Mouse (Mus musculus): Measurements from ENCODE around the gene Slc17a5. TPM values are rescaled to one million over a fixed set of nuclear protein-coding genes. Genes with fewer than 3 reads are reported as not detected.

Gene Slc17a5
- polyA plus RNA-seq, 1 experiment from 2014 or later: 9.7 TPM

DNA sequence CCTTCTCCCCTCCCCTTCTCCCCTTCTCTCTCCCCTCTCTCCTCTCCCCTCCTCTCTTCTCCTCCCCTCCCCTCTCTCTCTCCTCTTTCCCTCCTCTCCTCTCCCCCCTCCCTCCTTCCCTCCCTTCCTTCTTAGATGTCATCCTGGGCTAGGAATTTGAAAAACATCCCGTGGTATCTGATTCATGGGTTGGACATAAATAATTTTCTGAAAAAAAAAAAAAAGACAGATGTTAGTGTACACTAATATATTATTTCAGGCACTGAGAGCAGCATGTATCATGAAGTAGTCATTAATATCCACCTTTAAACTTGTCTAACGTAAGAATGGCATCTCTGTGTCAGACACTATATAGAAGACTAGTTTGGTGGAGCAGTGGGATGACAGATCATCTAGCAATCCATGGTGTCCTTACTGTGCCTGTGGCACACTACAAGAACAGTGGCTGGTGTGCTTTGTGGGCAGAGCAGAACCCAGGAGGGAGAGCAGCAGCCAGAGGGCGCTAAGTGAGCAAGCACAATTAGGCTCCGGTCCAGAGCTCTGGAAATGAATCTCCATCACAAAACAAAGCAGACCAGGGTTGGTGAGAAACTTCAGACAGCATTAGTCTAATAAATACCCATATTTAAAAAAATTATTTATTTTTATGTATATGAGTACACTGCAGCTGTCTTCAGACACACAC lies 13.3 kb upstream of the Slc17a5 start:
- 56% methylated on average over 4 of the region's 4 CpGs for WGBS
- no peak for ATAC-seq (replicated peaks; ENCODE audit: extremely low read depth, insufficient read depth, low FRiP score)

DNA sequence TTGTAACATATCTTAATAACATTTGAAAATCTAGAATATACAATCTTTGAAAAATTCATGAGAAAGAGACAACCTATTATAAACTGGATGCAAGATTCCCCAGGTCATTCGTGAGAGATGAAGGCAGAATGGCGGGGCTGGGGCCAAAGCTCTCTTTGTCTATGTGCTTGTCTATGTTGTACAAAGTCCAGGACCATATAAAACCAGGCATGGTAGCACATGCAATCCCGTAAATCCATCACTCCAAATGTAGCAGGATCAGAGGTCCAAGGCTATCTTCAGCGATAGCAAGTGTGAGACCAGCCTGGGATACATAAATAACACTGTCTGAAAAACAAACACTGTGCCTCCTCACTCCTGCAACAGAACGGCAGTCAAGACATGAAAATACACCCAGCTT lies 12.1 kb upstream of the Slc17a5 start:
- no peak for ATAC-seq (replicated peaks; ENCODE audit: extremely low read depth, insufficient read depth, low FRiP score)
- WGBS: 78% methylated on average over 5 of the region's 5 CpGs
- Histone ChIP-seq H3K27ac (ENCODE audit: low read length) (no peak overlapping the region), H3K36me3 (ENCODE audit: control insufficient read depth, insufficient read depth) (no peaks in the 10 kb centered on the region), H3K9ac (ENCODE audit: low read length) (no peak overlapping the region), H3K4me3 (ENCODE audit: low read length) (no peak overlapping the region), H3K4me1 (ENCODE audit: control insufficient read depth, insufficient read depth, low read length) (no peaks in the 10 kb centered on the region), H3K4me2 (ENCODE audit: low read depth, low read length) (no peak overlapping the region), H3K9me3 (replicated peaks; ENCODE audit: control insufficient read depth, low read length) (no peaks in the 10 kb centered on the region), H3K27me3 (ENCODE audit: control insufficient read depth, insufficient read depth, low read length) (no peaks in the 10 kb centered on the region)

More for the DNA sequence above, 13.3 kb upstream of the Slc17a5 start:
- Histone ChIP-seq H3K9me3 (replicated peaks; ENCODE audit: control insufficient read depth, low read length) (no peaks in the 10 kb centered on the region), H3K4me2 (ENCODE audit: low read depth, low read length) (no peak overlapping the region), H3K9ac (ENCODE audit: low read length) (no peak overlapping the region), H3K4me1 (ENCODE audit: control insufficient read depth, insufficient read depth, low read length) (no peaks in the 10 kb centered on the region), H3K27ac (ENCODE audit: low read length) (no peak overlapping the region), H3K4me3 (ENCODE audit: low read length) (no peak overlapping the region), H3K27me3 (ENCODE audit: control insufficient read depth, insufficient read depth, low read length) (no peaks in the 10 kb centered on the region), H3K36me3 (ENCODE audit: control insufficient read depth, insufficient read depth) (no peaks in the 10 kb centered on the region)

DNA sequence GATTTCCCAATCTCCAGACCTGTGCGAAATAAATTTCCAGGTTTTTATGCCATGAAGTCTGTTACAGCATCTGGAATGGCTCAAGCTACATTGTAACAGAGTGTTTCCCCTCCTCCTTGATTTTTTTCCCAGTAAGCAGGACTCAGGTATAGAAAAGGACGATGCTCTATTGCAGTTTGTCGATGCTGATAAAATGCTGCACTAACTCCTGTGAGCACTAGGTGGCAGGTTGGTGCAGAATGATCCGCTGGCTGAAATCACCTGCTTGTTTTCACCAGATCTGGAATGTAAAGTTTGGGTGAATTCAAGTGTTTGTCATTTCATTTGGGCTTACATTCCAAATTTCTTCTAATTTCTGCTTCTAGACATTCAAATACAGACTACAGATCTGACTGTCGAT lies 9.0 kb upstream of the Slc17a5 start:
- Histone ChIP-seq H3K27ac (ENCODE audit: low read length) (no peak overlapping the region), H3K4me2 (ENCODE audit: low read depth, low read length) (no peak overlapping the region), H3K4me3 (ENCODE audit: low read length) (no peak overlapping the region), H3K36me3 (ENCODE audit: control insufficient read depth, insufficient read depth) (no peaks in the 10 kb centered on the region), H3K9me3 (replicated peaks; ENCODE audit: control insufficient read depth, low read length) (no peaks in the 10 kb centered on the region), H3K9ac (ENCODE audit: low read length) (no peak overlapping the region), H3K27me3 (ENCODE audit: control insufficient read depth, insufficient read depth, low read length) (no peaks in the 10 kb centered on the region), H3K4me1 (ENCODE audit: control insufficient read depth, insufficient read depth, low read length) (no peaks in the 10 kb centered on the region)
- no peak for ATAC-seq (replicated peaks; ENCODE audit: extremely low read depth, insufficient read depth, low FRiP score)
- WGBS: 4% methylated on average over 5 of the region's 5 CpGs

DNA sequence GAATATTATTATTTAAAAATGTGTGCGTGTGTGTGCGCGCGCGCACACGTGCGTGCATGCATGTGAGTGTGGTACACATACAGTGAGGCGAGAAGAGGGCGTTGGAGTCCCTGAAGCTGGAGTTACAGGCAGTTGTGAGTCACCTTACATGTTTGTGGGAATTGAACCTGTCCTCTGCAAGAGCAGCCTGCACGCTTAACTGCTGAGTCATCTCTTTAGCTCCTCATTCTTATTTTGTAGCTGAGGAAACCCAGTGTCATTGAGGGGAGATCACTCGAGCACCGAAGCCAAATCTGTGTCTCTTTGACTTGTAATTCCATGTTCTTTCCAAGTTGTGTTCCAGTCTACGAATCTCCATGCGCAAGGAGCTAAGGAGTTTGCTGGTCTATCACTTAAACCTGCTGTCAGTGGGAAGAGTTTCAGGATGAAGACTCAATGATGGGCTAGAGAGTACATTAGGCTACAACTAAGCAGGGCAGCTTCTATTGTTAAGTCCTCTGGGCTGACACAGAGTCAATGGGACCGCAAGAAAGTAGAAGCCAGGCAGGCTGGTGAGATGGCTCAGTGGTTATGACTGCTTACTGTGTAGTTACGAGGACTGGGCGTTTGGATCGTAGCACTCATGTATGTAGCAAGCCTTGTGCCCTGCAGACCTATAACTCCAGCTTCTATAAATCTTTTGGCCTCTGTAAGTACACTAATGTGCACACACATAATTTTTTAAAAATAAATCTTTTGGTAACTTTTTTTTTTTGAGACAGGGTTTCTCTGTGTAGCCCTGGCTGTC lies 8.1 kb upstream of the Slc17a5 start:
- no peak for ATAC-seq (replicated peaks; ENCODE audit: extremely low read depth, insufficient read depth, low FRiP score)
- Histone ChIP-seq H3K9me3 (replicated peaks; ENCODE audit: control insufficient read depth, low read length) (no peaks in the 10 kb centered on the region), H3K27me3 (ENCODE audit: control insufficient read depth, insufficient read depth, low read length) (no peaks in the 10 kb centered on the region), H3K4me1 (ENCODE audit: control insufficient read depth, insufficient read depth, low read length) (no peaks in the 10 kb centered on the region), H3K4me2 (ENCODE audit: low read depth, low read length) (no peak overlapping the region), H3K9ac (ENCODE audit: low read length) (no peak overlapping the region), H3K27ac (ENCODE audit: low read length) (no peak overlapping the region), H3K4me3 (ENCODE audit: low read length) (no peak overlapping the region), H3K36me3 (ENCODE audit: control insufficient read depth, insufficient read depth) (no peaks in the 10 kb centered on the region)
- WGBS: 81% methylated on average over 18 of the region's 18 CpGs

DNA sequence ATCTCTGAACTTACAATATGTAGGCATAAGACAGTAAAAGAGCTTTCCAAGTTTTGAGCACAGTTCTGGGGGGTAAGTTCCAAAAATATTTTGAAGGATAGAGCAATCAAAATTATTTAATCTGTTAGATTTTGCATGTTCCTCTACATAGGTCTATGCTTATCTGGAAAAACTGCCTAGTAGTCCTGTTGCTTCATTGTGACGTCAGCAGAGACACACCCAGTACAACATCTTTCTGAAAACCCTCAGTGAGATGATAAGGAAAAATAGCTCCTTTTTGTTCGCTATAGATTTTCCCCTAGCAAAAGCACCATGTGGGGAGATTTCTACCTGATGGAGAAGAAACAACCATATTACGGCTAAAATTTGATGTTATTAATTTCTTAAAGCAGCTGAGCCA lies 7.4 kb upstream of the Slc17a5 start:
- 74% methylated on average over 3 of the region's 3 CpGs for WGBS
- Histone ChIP-seq H3K27ac (ENCODE audit: low read length) (no peak overlapping the region), H3K9ac (ENCODE audit: low read length) (no peak overlapping the region), H3K4me2 (ENCODE audit: low read depth, low read length) (no peak overlapping the region), H3K27me3 (ENCODE audit: control insufficient read depth, insufficient read depth, low read length) (no peaks in the 10 kb centered on the region), H3K9me3 (replicated peaks; ENCODE audit: control insufficient read depth, low read length) (no peaks in the 10 kb centered on the region), H3K4me1 (ENCODE audit: control insufficient read depth, insufficient read depth, low read length) (no peaks in the 10 kb centered on the region), H3K4me3 (ENCODE audit: low read length) (no peak overlapping the region), H3K36me3 (ENCODE audit: control insufficient read depth, insufficient read depth) (no peaks in the 10 kb centered on the region)
- ATAC-seq (replicated peaks; ENCODE audit: extremely low read depth, insufficient read depth, low FRiP score): no peak

DNA sequence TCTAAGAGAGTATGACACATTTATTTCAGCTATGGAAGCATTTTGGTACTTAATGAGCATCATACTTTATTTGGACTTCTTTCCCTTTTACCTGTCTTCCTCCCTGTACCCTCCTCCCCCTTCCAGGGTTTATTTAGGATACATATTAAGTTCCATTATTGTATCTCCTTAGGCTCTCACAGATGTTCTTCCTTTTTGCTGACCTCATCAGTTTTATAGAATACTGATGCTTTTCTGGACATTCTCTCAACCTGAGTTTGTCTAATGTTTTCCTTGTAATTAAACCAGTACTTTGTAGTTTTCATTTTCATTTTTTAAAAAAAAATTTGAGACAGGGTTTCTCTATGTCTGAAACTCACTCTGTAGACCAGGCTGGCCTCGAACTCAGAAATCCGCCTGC lies 2.6 kb upstream of the Slc17a5 start:
- Histone ChIP-seq H3K4me1 (ENCODE audit: control insufficient read depth, insufficient read depth, low read length) (peaks cover 5% of the 10 kb centered on the region; the same call in 1 of the 2 replicates), H3K9ac (ENCODE audit: low read length) (no peak overlapping the region), H3K27ac (ENCODE audit: low read length) (no peak overlapping the region), H3K4me2 (ENCODE audit: low read depth, low read length) (no peak overlapping the region), H3K9me3 (replicated peaks; ENCODE audit: control insufficient read depth, low read length) (no peaks in the 10 kb centered on the region), H3K27me3 (ENCODE audit: control insufficient read depth, insufficient read depth, low read length) (no peaks in the 10 kb centered on the region), H3K4me3 (ENCODE audit: low read length) (no peak overlapping the region), H3K36me3 (ENCODE audit: control insufficient read depth, insufficient read depth) (no peaks in the 10 kb centered on the region)
- no peak for ATAC-seq (replicated peaks; ENCODE audit: extremely low read depth, insufficient read depth, low FRiP score)
- WGBS: 92% methylated on average over 2 of the region's 2 CpGs

DNA sequence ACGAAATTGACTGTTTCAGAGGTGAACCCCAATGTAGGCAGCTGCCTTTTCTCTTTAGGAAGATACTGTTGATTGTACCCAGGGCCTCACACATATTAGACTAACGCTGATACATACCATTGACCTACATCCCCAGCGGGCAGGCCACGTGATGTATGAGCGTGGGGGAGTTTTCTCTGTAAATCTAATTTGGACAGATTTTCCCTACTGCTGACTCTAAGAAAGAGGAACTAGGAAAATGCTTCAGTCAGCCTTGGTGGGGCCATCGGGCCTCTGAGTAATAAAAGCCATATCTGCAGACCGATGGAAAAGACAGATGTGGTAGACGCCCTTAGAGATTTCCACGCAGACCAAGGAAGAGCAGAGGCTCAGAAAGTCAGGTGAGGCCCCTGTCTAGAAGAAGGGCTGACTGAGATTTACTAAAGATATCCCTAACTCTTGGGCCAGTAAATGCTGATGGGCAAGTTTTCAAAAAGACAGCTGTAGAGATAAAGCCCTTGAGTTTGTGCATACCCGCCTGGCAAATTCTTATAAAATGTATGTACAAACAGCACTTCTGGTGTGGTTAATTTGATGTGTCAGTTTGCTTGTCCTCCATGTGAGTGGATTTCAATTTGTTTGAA lies 681 bp upstream of the Slc17a5 start:
- H3K9me3 ChIP-seq (replicated peaks; ENCODE audit: control insufficient read depth, low read length): no peaks in the 10 kb centered on the region
- no peaks in the 10 kb centered on the region for H3K27me3 ChIP-seq (ENCODE audit: control insufficient read depth, insufficient read depth, low read length)
- 0 out of 2 replicates have a peak, but pooled peaks have one; percentile 6 for ATAC-seq (replicated peaks; ENCODE audit: extremely low read depth, insufficient read depth, low FRiP score)
- peaks cover 5% of the 10 kb centered on the region; the same call in 1 of the 2 replicates for H3K4me1 ChIP-seq (ENCODE audit: control insufficient read depth, insufficient read depth, low read length)
- peak overlapping the region; percentile 53 for H3K27ac ChIP-seq (ENCODE audit: low read length)
- WGBS: 64% methylated on average over 10 of the region's 10 CpGs
- H3K4me2 ChIP-seq (ENCODE audit: low read depth, low read length): peak overlapping the region; percentile 82
- peak overlapping the region; percentile 42 for H3K9ac ChIP-seq (ENCODE audit: low read length)
- peak overlapping the region; percentile 77 for H3K4me3 ChIP-seq (ENCODE audit: low read length)
- H3K36me3 ChIP-seq (ENCODE audit: control insufficient read depth, insufficient read depth): no peaks in the 10 kb centered on the region

DNA sequence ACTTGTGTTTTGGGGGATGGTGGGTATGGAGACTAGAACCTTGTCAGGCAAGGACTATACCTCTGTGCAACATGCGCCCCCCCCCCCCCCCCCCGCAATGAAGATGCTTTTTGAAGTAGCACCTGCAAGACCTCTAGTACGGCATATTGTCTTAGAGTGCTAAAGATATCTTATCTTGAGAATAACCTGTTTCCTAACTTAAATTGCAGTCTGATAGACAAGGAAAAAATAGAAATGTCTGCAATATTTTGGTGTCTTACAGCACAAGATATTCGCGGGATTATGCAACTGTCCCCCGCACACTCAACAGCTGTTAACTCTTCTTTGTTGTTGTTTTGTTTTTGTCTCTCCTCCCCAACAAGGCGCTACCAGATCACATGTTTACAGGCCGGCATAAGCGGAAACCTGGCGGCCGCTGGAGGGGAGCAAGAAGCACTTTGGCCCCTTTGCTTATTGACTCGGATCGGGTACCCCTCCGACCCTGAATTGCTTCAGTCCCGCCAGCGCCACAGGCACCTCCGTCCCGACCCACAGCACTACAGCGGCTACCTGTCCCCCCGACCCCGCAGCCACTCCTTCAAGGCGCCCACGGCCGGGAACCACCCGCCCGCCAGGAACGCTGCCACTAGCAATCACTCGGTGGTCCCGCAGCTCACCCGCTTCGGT lies 490 bp downstream of the Slc17a5 start:
- peak overlapping the region; percentile 77 for H3K4me3 ChIP-seq (ENCODE audit: low read length)
- H3K27ac ChIP-seq (ENCODE audit: low read length): 0 out of 2 replicates have a peak overlapping the region, but pooled peaks have one; percentile 46
- no peaks in the 10 kb centered on the region for H3K9me3 ChIP-seq (replicated peaks; ENCODE audit: control insufficient read depth, low read length)
- H3K27me3 ChIP-seq (ENCODE audit: control insufficient read depth, insufficient read depth, low read length): no peaks in the 10 kb centered on the region
- peak overlapping the region; percentile 81 for H3K9ac ChIP-seq (ENCODE audit: low read length)
- ATAC-seq (replicated peaks; ENCODE audit: extremely low read depth, insufficient read depth, low FRiP score): peak; percentile 43
- peak overlapping the region; percentile 82 for H3K4me2 ChIP-seq (ENCODE audit: low read depth, low read length)
- no peaks in the 10 kb centered on the region for H3K36me3 ChIP-seq (ENCODE audit: control insufficient read depth, insufficient read depth)
- under 1% methylated on average over 31 of the region's 31 CpGs for WGBS
- H3K4me1 ChIP-seq (ENCODE audit: control insufficient read depth, insufficient read depth, low read length): peaks cover 5% of the 10 kb centered on the region; the same call in 1 of the 2 replicates

Data from heart, embryonic 16.5 days (tissue).